Mouse (Mus musculus) v-Abl transformed pro-B cells (cell line): ENCODE measurements around the gene Enpp7.

ENCODE experiments used
- in situ Hi-C, 2 experiments: fragments of 400-800 bp; cut with MboI; formaldehyde crosslinking; loops; one replicate each; pipeline ENCODE4 v1.15.1; 2025; ENCODE audit not compliant: unreplicated experiment in 2 of 2

Enpp7 gene

DNA sequence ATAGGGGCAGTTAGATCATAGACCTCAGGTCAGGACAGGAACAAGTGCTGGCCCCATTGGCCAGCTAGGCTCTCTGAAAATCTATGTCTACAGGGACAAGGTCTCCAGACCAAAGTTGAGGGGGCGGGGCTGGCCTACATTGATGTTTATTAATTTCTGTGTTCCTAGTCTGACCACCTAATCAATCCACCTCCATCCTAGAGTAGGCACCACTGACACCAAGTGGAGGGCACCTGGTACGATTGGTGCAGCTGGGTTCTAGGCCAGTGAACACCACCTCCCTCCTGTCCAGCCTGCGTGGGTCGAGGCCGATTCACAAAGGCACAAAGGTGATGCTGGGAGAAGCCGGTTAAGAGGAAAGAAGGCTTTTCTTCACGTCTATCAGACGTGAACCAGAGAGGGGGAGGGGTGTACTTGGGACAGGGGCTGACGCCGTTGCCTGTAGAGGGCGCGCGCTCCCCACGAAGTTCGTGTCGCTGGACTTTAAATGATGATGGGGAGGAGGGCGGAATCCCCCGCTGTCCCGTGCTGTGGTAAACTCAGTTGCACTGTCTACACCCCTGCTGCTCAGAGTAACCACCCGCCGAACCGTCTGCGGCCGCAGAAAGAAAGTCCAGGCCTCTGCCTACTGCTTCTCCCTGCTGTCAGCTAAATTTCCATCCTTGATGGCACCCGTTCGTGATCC, 46.0 kb downstream of the Enpp7 start:
- in situ Hi-C loops, result loop anchor here (5.0 kb wide), 2 partner anchors 37 to 158 kb away; no protein-coding TSS in a partner anchor

DNA sequence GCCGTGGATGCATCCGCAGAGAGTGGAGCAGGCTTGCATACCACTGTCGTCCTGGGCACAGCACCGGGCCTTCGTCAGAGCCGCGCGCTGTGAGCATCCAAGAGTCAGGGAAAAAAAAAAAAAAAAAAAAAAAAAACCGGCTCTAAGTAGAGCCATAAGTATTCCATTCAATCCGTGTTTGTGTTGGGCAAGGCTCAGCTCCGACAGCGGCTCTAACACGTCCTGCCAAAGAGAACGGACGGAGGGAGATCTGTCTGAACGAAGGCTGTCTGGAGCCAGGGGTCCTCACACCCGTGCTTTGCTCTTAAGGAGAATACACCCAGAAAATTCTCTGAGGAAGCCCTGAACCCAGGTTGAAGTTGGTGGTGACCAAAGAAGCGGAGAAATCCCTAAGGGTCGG, 46.6 kb downstream of the Enpp7 start:
- in situ Hi-C loops, result loop anchor here (5.0 kb wide), 2 partner anchors 37 to 158 kb away; no protein-coding TSS in a partner anchor

DNA sequence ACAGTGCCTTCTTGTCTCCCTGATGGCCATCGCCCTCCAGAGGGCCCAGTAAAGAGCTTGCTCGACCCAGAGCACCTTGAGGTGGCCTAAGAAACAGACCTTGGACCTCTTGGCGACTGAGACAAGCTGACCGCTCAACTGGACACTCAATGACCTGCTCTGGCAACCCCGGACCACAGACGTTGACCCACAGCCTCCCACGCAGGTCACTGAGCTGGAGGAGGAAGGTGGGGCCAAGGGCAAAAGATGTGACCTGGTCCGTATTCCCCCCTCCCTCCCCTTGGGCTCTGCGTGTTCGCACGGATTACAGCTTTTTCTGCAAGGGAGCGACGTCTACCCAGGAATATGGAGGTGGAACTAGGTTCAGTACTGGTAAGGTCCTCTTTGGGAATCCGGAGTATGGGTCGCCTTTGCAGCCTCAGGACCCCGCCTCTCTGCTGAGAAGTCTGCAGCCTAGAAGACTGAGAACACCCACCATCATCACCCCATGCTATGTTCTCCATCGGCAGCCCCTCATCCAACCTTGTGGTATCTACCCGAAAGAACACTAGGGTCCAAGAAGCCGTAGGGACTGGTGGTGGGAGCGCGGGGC, 47.2 kb downstream of the Enpp7 start:
- in situ Hi-C loops, result no loop called here

DNA sequence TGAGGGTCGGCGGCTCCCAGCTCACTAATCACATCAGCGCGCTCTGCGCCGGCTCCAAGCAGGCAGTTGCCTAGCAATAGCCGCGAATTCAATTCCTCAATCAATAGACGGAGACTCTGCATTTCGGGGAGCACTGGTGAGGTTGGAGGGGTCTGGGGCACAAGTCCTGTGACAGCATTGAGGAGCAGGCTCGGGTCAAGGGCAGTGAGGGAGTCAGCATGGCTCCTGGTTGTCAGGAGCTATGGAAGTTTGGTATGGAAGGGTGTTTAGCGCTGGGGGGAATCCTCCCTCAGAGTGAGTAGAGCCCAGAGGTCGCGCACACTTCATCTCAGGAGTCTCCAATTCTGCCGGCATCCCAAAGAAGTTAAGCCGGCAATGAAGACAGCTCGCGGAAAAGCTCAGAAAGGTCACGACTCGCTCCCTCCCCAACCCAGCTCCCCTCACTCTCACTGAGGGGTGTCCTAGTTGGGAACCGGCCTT, 47.7 kb downstream of the Enpp7 start:
- in situ Hi-C loops, result no loop called here

DNA sequence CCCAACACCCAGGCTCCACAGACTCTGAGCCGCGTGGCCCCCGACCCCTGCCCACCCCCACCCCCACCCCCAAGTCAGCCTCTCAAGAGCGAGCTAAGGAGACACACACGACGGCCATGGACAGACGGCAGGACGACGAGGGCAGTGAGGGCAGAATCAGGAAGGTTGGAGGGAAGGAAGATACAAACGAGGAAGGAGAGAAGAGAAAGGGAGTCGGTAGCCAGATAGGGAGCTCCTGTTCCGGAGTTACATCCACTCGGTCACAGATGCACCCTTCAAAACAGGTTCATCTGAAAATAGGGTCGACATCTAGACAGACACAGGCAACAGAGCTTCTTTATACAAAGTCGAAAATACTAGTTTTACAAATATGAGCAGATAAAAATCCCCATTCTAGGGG, 48.5 kb downstream of the Enpp7 start:
- in situ Hi-C loops, result no loop called here

GRCm38 (mm10) chr11:119036934-119037779, 49.2 kb downstream of the Enpp7 start:
- in situ Hi-C loops, result no loop called here

DNA sequence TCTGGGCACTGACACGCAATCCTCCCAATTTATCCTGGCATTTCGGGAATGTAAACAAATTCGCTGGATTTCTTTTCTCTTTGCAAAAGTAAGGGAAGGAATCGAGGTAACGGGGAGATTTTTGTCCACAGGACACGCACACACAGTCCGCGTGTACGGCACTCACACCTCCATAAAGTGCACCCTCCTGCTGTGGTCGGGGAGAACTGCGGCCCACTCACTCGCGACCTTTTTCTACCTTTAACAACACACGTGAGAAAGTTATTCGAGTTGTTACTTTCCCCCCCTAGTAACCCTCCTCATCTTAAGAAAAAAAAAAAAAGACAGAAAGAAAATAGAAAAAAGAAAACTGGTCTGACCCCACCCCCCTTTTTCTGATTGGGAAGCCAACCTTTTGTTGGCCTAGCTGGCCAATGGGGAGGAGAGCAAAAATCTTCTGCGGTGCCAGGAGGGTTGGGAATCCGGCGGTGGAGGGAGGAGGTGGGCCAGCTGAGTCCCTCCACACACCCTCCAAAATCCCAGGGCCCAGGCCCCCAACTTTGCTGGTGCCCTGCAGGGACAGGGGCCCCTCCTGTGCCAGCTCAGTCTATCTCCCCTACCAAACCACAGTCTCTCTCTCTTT, 49.9 kb downstream of the Enpp7 start:
- in situ Hi-C loops, result no loop called here

GRCm38 (mm10) chr11:119038744-119039484, 50.9 kb downstream of the Enpp7 start:
- in situ Hi-C loops, result no loop called here

GRCm38 (mm10) chr11:119039732-119040512, 51.9 kb downstream of the Enpp7 start:
- in situ Hi-C loops, result loop anchor here in 1 of 2 experiments (5.0 kb wide), 1 partner anchor 87 kb away; no protein-coding TSS in a partner anchor

GRCm38 (mm10) chr11:119040600-119041324, 52.8 kb downstream of the Enpp7 start, which contains the start of gene Cbx8:
TSS of gene Cbx8 (minus strand) at chr11:119040969.
- in situ Hi-C loops, result loop anchor here in 1 of 2 experiments (5.0 kb wide), 1 partner anchor 87 kb away; no protein-coding TSS in a partner anchor

DNA sequence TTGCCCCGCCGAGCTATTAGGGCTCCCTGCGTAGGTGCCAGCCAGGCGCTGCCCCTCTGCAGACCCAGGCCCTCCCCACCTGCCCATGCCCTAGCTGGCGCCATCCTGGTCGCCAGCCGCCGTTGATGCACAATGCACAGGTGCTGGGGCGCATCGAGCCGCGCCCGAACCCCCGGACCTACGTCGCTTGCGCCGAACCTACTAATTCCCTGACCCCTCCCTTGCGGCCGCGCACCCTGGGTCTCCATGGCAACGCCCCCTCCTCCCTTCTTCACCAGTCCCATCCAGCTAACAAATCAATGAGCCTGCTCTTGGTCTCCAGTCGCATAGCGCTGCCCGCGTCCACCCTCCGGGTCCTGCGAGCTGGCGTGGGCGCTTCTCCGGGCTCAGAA, 53.3 kb downstream of the Enpp7 start:
- in situ Hi-C loops, result loop anchor here in 1 of 2 experiments (5.0 kb wide), 1 partner anchor 86 kb away; no protein-coding TSS in a partner anchor

GRCm38 (mm10) chr11:119041750-119042465, 53.9 kb downstream of the Enpp7 start:
- in situ Hi-C loops, result loop anchor here in 1 of 2 experiments (5.0 kb wide), 1 partner anchor 85 kb away; no protein-coding TSS in a partner anchor
